Mouse (Mus musculus) c-Kit-negative CD71-positive TER-119-positive erythroid progenitor cells, embryonic 14.5 days (primary cell): Measurements from ENCODE around the gene Fbxl20.

ENCODE experiments used
- DNase-seq: peaks from one replicate; pipeline ENCODE4 v3.0.0-alpha.2; 2013; ENCODE audit warnings: low read depth, low spot score

Fbxl20 gene

GRCm38 (mm10) chr11:98088224-98088623 is 62.0 kb downstream of the Fbxl20 start:
- DNase-seq, result no peak

- no peak for DNase-seq
These were observed 63.6 kb downstream of the Fbxl20 start for GRCm38 (mm10) chr11:98086574-98086973.

GRCm38 (mm10) chr11:98086141-98086540 is 64.1 kb downstream of the Fbxl20 start:
- no peak for DNase-seq

- no peak for DNase-seq
These were observed 67.5 kb downstream of the Fbxl20 start for GRCm38 (mm10) chr11:98082745-98083144.

- no peak for DNase-seq
These were observed 69.8 kb downstream of the Fbxl20 start for GRCm38 (mm10) chr11:98080450-98080849.

- DNase-seq, result no peak
These were observed 73.1 kb downstream of the Fbxl20 start for GRCm38 (mm10) chr11:98077086-98077485.

GRCm38 (mm10) chr11:98075195-98075808 is 74.9 kb downstream of the Fbxl20 start:
- peak; percentile 56 for DNase-seq

GRCm38 (mm10) chr11:98073442-98073841 is 76.8 kb downstream of the Fbxl20 start:
- no peak for DNase-seq

GRCm38 (mm10) chr11:98067255-98067654 is 82.9 kb downstream of the Fbxl20 start:
- DNase-seq, result no peak

- no peak for DNase-seq
These were observed 84.0 kb downstream of the Fbxl20 start for GRCm38 (mm10) chr11:98066201-98066600.

GRCm38 (mm10) chr11:98061904-98062562 is 88.2 kb downstream of the Fbxl20 start:
- no peak for DNase-seq

- DNase-seq, result no peak
These were observed 88.8 kb downstream of the Fbxl20 start for GRCm38 (mm10) chr11:98061441-98061840.

- DNase-seq, result no peak
These were observed 90.0 kb downstream of the Fbxl20 start for GRCm38 (mm10) chr11:98060104-98060692.

GRCm38 (mm10) chr11:98059662-98060061 is 90.5 kb downstream of the Fbxl20 start:
- no peak for DNase-seq

GRCm38 (mm10) chr11:98057998-98058397 is 92.2 kb downstream of the Fbxl20 start:
- DNase-seq, result no peak

GRCm38 (mm10) chr11:98057466-98057865 is 92.7 kb downstream of the Fbxl20 start:
- DNase-seq, result no peak

GRCm38 (mm10) chr11:98052989-98053834 is 97.0 kb downstream of the Fbxl20 start, which contains the start of gene Stac2:
Gene Stac2 (minus strand): TSS chr11:98053462.
- DNase-seq, result no peak

- DNase-seq, result no peak
These were observed 97.8 kb downstream of the Fbxl20 start for GRCm38 (mm10) chr11:98052129-98052988.

GRCm38 (mm10) chr11:98051611-98052128 is 98.5 kb downstream of the Fbxl20 start:
- no peak for DNase-seq

GRCm38 (mm10) chr11:98050940-98051339 is 99.3 kb downstream of the Fbxl20 start:
- no peak for DNase-seq

- DNase-seq, result no peak
These were observed 99.7 kb downstream of the Fbxl20 start for GRCm38 (mm10) chr11:98050520-98050815.
